Mouse (Mus musculus) lung, adult 2 months (tissue): ENCODE measurements at regions not wholly inside any gene's neighbourhood (a gene's known extent, or its start where the extent isn't known, plus 50 kb on each side); places are given as distances from the start of the nearest gene placed in this dataset.

Experiments
- CTCF ChIP-seq: fragments of 200-500 bp; IDR thresholded peaks from 2 replicates; pipeline ENCODE4 v1.5.1; 2011; ENCODE audit warnings: mild to moderate bottlenecking, low read length, control low read depth; ENCODE audit not compliant: insufficient read depth
- POLR2A ChIP-seq: fragments of 200-500 bp; IDR thresholded peaks from 2 replicates; pipeline ENCODE4 v1.6.1; 2011; ENCODE audit warnings: low read depth, mild to moderate bottlenecking, control low read depth, low read length, borderline replicate concordance; ENCODE audit errors: extremely low read depth

GRCm38 (mm10) chr13:57145782-57146181 lies 250.0 kb upstream of the Trpc7 start:
- no peak for TF ChIP-seq POLR2A
- no peak for TF ChIP-seq CTCF
